Mouse (Mus musculus): ENCODE measurements around the gene Maob.

GRCm38 (mm10) chrX:16846034-16846433, 28.9 kb upstream of the Maob start:
- TF ChIP-seq CTCF (IDR thresholded peaks at IDR 0.05; ENCODE audit: control insufficient read depth, insufficient read depth, insufficient replicate concordance, low read depth, low read length) (no peak), POLR2A (IDR thresholded peaks at IDR 0.05; ENCODE audit: control insufficient read depth, low read depth, low read length) (no peak)
